Mouse (Mus musculus) G1E (cell line): ENCODE data around the gene Erg28.

Experiments
- CTCF ChIP-seq: IDR thresholded peaks from 2 replicates; pipeline ENCODE4 v1.5.1; 2012; ENCODE audit warnings: low read depth, low read length, inconsistent platforms, mixed read lengths
- GATA1 ChIP-seq: IDR thresholded peaks from 2 replicates; pipeline ENCODE4 v1.6.1; 2012; ENCODE audit warnings: borderline replicate concordance, low read length, inconsistent platforms, mixed read lengths
- GATA2 ChIP-seq: IDR thresholded peaks from 2 replicates; pipeline ENCODE4 v1.6.1; 2012; ENCODE audit warnings: low read depth, low read length, inconsistent platforms, borderline replicate concordance

DNA sequence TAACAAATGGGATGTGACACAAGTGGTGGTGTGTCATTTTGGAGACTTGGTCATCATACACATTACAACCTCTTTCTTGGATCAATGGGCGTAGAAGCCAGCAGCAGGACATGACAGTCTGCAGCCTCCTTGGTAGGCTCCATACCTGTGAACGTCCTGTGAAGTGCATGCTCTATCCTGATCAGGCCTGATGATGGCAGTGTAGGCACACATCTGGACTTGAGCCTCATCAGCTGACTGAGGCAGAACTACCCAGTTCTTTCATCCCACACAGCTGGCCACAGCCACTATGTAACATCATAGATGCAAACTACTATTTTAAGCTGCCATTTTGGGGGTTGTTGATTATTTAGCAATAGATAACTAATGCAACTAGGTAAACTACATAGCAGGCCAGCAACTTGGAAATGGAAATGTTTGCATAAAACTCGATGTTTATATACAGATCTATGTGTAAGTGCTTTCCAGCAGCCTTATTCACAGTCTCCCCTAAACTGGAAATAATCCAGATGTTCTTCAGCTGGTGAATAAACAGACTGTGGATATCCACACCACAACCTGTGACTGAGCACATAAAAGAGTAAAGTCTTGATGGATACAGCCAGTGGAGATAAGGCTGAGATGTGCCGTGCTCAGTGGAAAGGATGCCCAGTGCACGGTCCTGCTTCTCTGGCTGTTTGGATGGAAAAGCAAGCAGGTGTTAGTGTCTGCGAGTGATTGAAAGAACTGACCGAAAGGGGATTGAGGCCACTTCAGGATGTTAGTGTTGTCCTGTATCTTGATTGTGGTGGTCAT is 24.0 kb upstream of the Erg28 start:
- TF ChIP-seq CTCF (no peak), GATA1 (no peak), GATA2 (no peak)
